Mouse (Mus musculus) kidney, embryonic 14.5 days (tissue): ENCODE results near the gene Ccnt1. TPM values are rescaled to one million over a fixed set of nuclear protein-coding genes. Genes with fewer than 3 reads are reported as not detected.

Experiments used
- ATAC-seq: fragments of 200-750 bp; cut with Nextera tagmentation; 2 replicates; pipeline ENCODE4 v1.8.0; 2017; ENCODE audit warnings: moderate number of reproducible peaks, mild to moderate bottlenecking, moderate TSS enrichment, moderate library complexity; ENCODE audit not compliant: low FRiP score, low TSS enrichment
- H3K27ac ChIP-seq: fragments of 300-500 bp; sonication (generic); 2 replicates; pipeline ENCODE4 v1.5.1; 2014; ENCODE audit warnings: low read depth, mild to moderate bottlenecking, low read length, moderate library complexity, mixed read lengths
- H3K27me3 ChIP-seq: fragments of 300-500 bp; sonication (generic); 2 replicates; pipeline ENCODE4 v1.6.1; 2014; ENCODE audit warnings: mild to moderate bottlenecking, low read length; ENCODE audit not compliant: control insufficient read depth, insufficient read depth
- H3K36me3 ChIP-seq: fragments of 300-500 bp; sonication (generic); 2 replicates; pipeline ENCODE4 v1.6.1; 2014; ENCODE audit warnings: low read length, mixed read lengths; ENCODE audit not compliant: control insufficient read depth, insufficient read depth
- H3K4me1 ChIP-seq: fragments of 300-500 bp; sonication (generic); 2 replicates; pipeline ENCODE4 v1.6.1; 2014; ENCODE audit warnings: low read length, mixed read lengths; ENCODE audit not compliant: control insufficient read depth, insufficient read depth
- H3K4me2 ChIP-seq: fragments of 300-500 bp; sonication (generic); replicated peaks from 2 replicates; pipeline ENCODE4 v1.6.1; 2014; ENCODE audit warnings: low read depth, mild to moderate bottlenecking, low read length
- H3K4me3 ChIP-seq: fragments of 300-500 bp; sonication (generic); 2 replicates; pipeline ENCODE4 v1.5.1; 2014; ENCODE audit warnings: mild to moderate bottlenecking, low read length
- H3K9ac ChIP-seq: fragments of 300-500 bp; sonication (generic); 2 replicates; pipeline ENCODE4 v1.6.1; 2014; ENCODE audit warnings: low read depth, mild to moderate bottlenecking, low read length, moderate library complexity
- H3K9me3 ChIP-seq: fragments of 300-500 bp; sonication (generic); 2 replicates; pipeline ENCODE4 v1.6.1; 2016; ENCODE audit warnings: low read length; ENCODE audit not compliant: control insufficient read depth
- WGBS: fragments of 180-500 bp; shearing (Covaris S2); extraction: QIAGEN DNeasy Blood & Tissue Kit; methylation state at CpG from one replicate; pipeline ENCODE4 v1.1.7; 2014; 5-methylcytosine and 5-hydroxymethylcytosine counted together
- polyA plus RNA-seq: library from polyadenylated mRNA; unstranded; fragments of >200 nt; fragmentation: Nextera tagmentation; extraction: Ambion mirVana; gene quantifications from 2 replicates; pipeline ENCODE4 v1.2.1, GENCODE M21; 2014

The Ccnt1 gene
- polyA plus RNA-seq, 1 experiment from 2014 or later, result 72.9 TPM

GRCm38 (mm10) chr15:98512232-98512631 is 58.5 kb downstream of the Ccnt1 start:
- WGBS, result 79% methylated on average over 8 of the region's 8 CpGs
- H3K4me2 ChIP-seq, result no peak overlapping the region
- no peaks in the 10 kb centered on the region for H3K9me3 ChIP-seq
- H3K4me1 ChIP-seq, result 0 out of 2 replicates have a peak, but pooled peaks cover 2% of the 10 kb centered on the region
- H3K27ac ChIP-seq, result no peak overlapping the region
- H3K36me3 ChIP-seq, result no peaks in the 10 kb centered on the region
- no peak for ATAC-seq
- no peak overlapping the region for H3K4me3 ChIP-seq
- H3K27me3 ChIP-seq, result no peaks in the 10 kb centered on the region
- H3K9ac ChIP-seq, result no peak overlapping the region

GRCm38 (mm10) chr15:98511386-98511928 is 59.3 kb downstream of the Ccnt1 start:
- Histone ChIP-seq H3K27me3 (no peaks in the 10 kb centered on the region), H3K4me2 (no peak overlapping the region), H3K4me3 (no peak overlapping the region), H3K9me3 (no peaks in the 10 kb centered on the region), H3K36me3 (no peaks in the 10 kb centered on the region), H3K27ac (no peak overlapping the region), H3K9ac (no peak overlapping the region), H3K4me1 (0 out of 2 replicates have a peak, but pooled peaks cover 2% of the 10 kb centered on the region)
- 73% methylated on average over 13 of the region's 13 CpGs for whole genome bisulfite sequencing
- ATAC-seq, result no peak

GRCm38 (mm10) chr15:98510438-98511385 is 60.0 kb downstream of the Ccnt1 start:
- H3K36me3 ChIP-seq, result no peaks in the 10 kb centered on the region
- 0 out of 2 replicates have a peak, but pooled peaks cover 2% of the 10 kb centered on the region for H3K4me1 ChIP-seq
- H3K9ac ChIP-seq, result no peak overlapping the region
- ATAC-seq, result peak; percentile 58; the same call in 1 of the 2 replicates
- peak overlapping the region; percentile 43 for H3K4me2 ChIP-seq
- H3K4me3 ChIP-seq, result peak overlapping the region; percentile 18; the same call in 1 of the 2 replicates
- no peaks in the 10 kb centered on the region for H3K9me3 ChIP-seq
- 28% methylated on average over 25 of the region's 25 CpGs for WGBS
- H3K27ac ChIP-seq, result no peak overlapping the region
- no peaks in the 10 kb centered on the region for H3K27me3 ChIP-seq

- 65% methylated on average over 2 of the region's 2 CpGs for WGBS
- H3K27ac ChIP-seq, result no peak overlapping the region
Observed at GRCm38 (mm10) chr15:98509387-98509786, 61.3 kb downstream of the Ccnt1 start.

GRCm38 (mm10) chr15:98507321-98507720 is 63.4 kb downstream of the Ccnt1 start:
- no peak overlapping the region for H3K4me2 ChIP-seq

More at GRCm38 (mm10) chr15:98509387-98509786, 61.3 kb downstream of the Ccnt1 start:
- H3K9me3 ChIP-seq, result no peaks in the 10 kb centered on the region
- no peaks in the 10 kb centered on the region for H3K36me3 ChIP-seq
- H3K9ac ChIP-seq, result no peak overlapping the region
- no peak for ATAC-seq
- H3K4me2 ChIP-seq, result no peak overlapping the region
- no peaks in the 10 kb centered on the region for H3K27me3 ChIP-seq
- H3K4me1 ChIP-seq, result 0 out of 2 replicates have a peak, but pooled peaks cover 2% of the 10 kb centered on the region
- H3K4me3 ChIP-seq, result no peak overlapping the region

GRCm38 (mm10) chr15:98506253-98506957 is 64.3 kb downstream of the Ccnt1 start:
- Histone ChIP-seq H3K4me1 (0 out of 2 replicates have a peak, but pooled peaks cover 2% of the 10 kb centered on the region), H3K27ac (no peak overlapping the region), H3K9ac (no peak overlapping the region), H3K4me2 (no peak overlapping the region), H3K9me3 (no peaks in the 10 kb centered on the region), H3K4me3 (no peak overlapping the region), H3K36me3 (no peaks in the 10 kb centered on the region), H3K27me3 (no peaks in the 10 kb centered on the region)
- ATAC-seq, result no peak
- whole genome bisulfite sequencing, result 84% methylated on average over 9 of the region's 9 CpGs

More at GRCm38 (mm10) chr15:98507321-98507720, 63.4 kb downstream of the Ccnt1 start:
- Histone ChIP-seq H3K4me3 (no peak overlapping the region), H3K36me3 (no peaks in the 10 kb centered on the region), H3K9me3 (no peaks in the 10 kb centered on the region), H3K27me3 (no peaks in the 10 kb centered on the region), H3K27ac (no peak overlapping the region), H3K9ac (no peak overlapping the region), H3K4me1 (0 out of 2 replicates have a peak, but pooled peaks cover 2% of the 10 kb centered on the region)
- ATAC-seq, result no peak
- 80% methylated on average over 6 of the region's 6 CpGs for WGBS

GRCm38 (mm10) chr15:98504514-98504913 is 66.2 kb downstream of the Ccnt1 start:
- H3K4me3 ChIP-seq, result no peak overlapping the region
- no peaks in the 10 kb centered on the region for H3K27me3 ChIP-seq
- ATAC-seq, result 0 out of 2 replicates have a peak, but pooled peaks have one; percentile 24
- no peak overlapping the region for H3K9ac ChIP-seq
- no peak overlapping the region for H3K27ac ChIP-seq
- WGBS, result 13% methylated on average over 18 of the region's 18 CpGs
- H3K4me1 ChIP-seq, result no peaks in the 10 kb centered on the region
- no peak overlapping the region for H3K4me2 ChIP-seq
- no peaks in the 10 kb centered on the region for H3K36me3 ChIP-seq
- no peaks in the 10 kb centered on the region for H3K9me3 ChIP-seq

- H3K9me3 ChIP-seq, result no peaks in the 10 kb centered on the region
- H3K4me2 ChIP-seq, result no peak overlapping the region
- no peaks in the 10 kb centered on the region for H3K27me3 ChIP-seq
- no peak overlapping the region for H3K9ac ChIP-seq
- H3K4me1 ChIP-seq, result no peaks in the 10 kb centered on the region
- no peaks in the 10 kb centered on the region for H3K36me3 ChIP-seq
- no peak for ATAC-seq
- no peak overlapping the region for H3K27ac ChIP-seq
- H3K4me3 ChIP-seq, result no peak overlapping the region
- WGBS, result 81% methylated on average over 3 of the region's 3 CpGs
Observed at GRCm38 (mm10) chr15:98503317-98503716, 67.4 kb downstream of the Ccnt1 start.
